In genomic region chr11:112781035-112781911, GRCm38 (mm10) we compare ENCODE assay signal across 8 mouse cellular contexts. TPM values are rescaled to one million over a fixed set of nuclear protein-coding genes. Genes with fewer than 3 reads are reported as not detected.
A peak's percentile ranks its signal among the peaks of the same experiment; 100 is the strongest.
DNase-seq lines count a peak whose midpoint lies in the region; ATAC-seq and TF ChIP-seq lines count a peak whose summit lies in the region.

No protein-coding gene starts in this region.

- WGBS in forebrain, embryonic 16.5 days = under 1% methylated on average over 47 of the region's 49 CpGs
- 2% methylated on average over 44 of the region's 49 CpGs for WGBS in lung, postnatal 0 days

- no peak for TF ChIP-seq EP300 in lung, postnatal 0 days (IDR thresholded peaks at IDR 0.05)

- peak overlapping the region; percentile 84 for H3K27ac ChIP-seq in forebrain, embryonic 16.5 days (ENCODE audit: low read length)
- H3K27ac ChIP-seq in lung, postnatal 0 days (ENCODE audit: low read length) = peak overlapping the region; percentile 34; the same call in 1 of the 2 replicates

- no peaks in the 10 kb centered on the region for H3K9me3 ChIP-seq in forebrain, embryonic 16.5 days (ENCODE audit: control insufficient read depth, low read length)
- no peaks in the 10 kb centered on the region for H3K9me3 ChIP-seq in lung, postnatal 0 days (ENCODE audit: low read length)

- H3K4me3 ChIP-seq in forebrain, embryonic 16.5 days (replicated peaks; ENCODE audit: low read length) = peak overlapping the region; percentile 58
- peak overlapping the region; percentile 58 for H3K4me3 ChIP-seq in lung, postnatal 0 days (ENCODE audit: low read depth, low read length)

- ATAC-seq in forebrain, embryonic 16.5 days = peak; percentile 64
- ATAC-seq in lung, postnatal 0 days = peak; percentile 27

- H3K9ac ChIP-seq in forebrain, embryonic 16.5 days (replicated peaks; ENCODE audit: low read depth, low read length) = peak overlapping the region; percentile 43
- no peak overlapping the region for H3K9ac ChIP-seq in lung, postnatal 0 days (replicated peaks; ENCODE audit: low read depth)

- H3K4me2 ChIP-seq in forebrain, embryonic 16.5 days (ENCODE audit: low read length) = peak overlapping the region; percentile 80
- peak overlapping the region; percentile 71 for H3K4me2 ChIP-seq in lung, postnatal 0 days (replicated peaks; ENCODE audit: low read depth, low read length)

- peaks cover 32% of the 10 kb centered on the region for H3K4me1 ChIP-seq in forebrain, embryonic 16.5 days (replicated peaks; ENCODE audit: control insufficient read depth, insufficient read depth, low read length)
- peaks cover 7% of the 10 kb centered on the region; the same call in 1 of the 2 replicates for H3K4me1 ChIP-seq in lung, postnatal 0 days (ENCODE audit: insufficient read depth, low read depth, low read length)

- TF ChIP-seq CTCF in lung, postnatal 0 days (IDR thresholded peaks at IDR 0.05) = no peak

- DNase-seq in ovary, postnatal 36 days (ENCODE audit: low spot score) = peak; percentile 40
- no peak for DNase-seq in ovary, postnatal 10 days (ENCODE audit: low spot score)
- DNase-seq in heart, postnatal 4 days = peak; percentile 57
- peak; percentile 76 to 84 for DNase-seq in layer of hippocampus, postnatal 14 days (ENCODE audit: low spot score in 2 of 2)
- peak; percentile 76 for DNase-seq in lung, postnatal 0 days (ENCODE audit: low spot score)
- peak; percentile 69 for DNase-seq in right cerebral cortex, postnatal 4 days
- no peak for DNase-seq in spleen, postnatal 4 days (ENCODE audit: low spot score in 2 of 2)

- no peaks in the 10 kb centered on the region for H3K36me3 ChIP-seq in forebrain, embryonic 16.5 days (ENCODE audit: control insufficient read depth, insufficient read depth)
- no peaks in the 10 kb centered on the region for H3K36me3 ChIP-seq in lung, postnatal 0 days (ENCODE audit: insufficient read depth, low read length)

- no peaks in the 10 kb centered on the region; the same call in none of the 2 replicates for H3K27me3 ChIP-seq in forebrain, embryonic 16.5 days (replicated peaks; ENCODE audit: control insufficient read depth, insufficient read depth, low read length)
- 0 out of 2 replicates have a peak, but pooled peaks cover 10% of the 10 kb centered on the region for H3K27me3 ChIP-seq in lung, postnatal 0 days (replicated peaks; ENCODE audit: insufficient read depth, low read length)

RNA-seq across cellular contexts. Expression of gene Sox9, which starts 0.8 kb away (rescaled TPM):
- polyA plus RNA-seq in forebrain, embryonic 16.5 days (2015; fragmentation: Nextera tagmentation; extraction: Ambion mirVana) = 48.4 and 60.3 TPM in 2 replicates
- 10 to 100 TPM; 11.1 to 11.9 TPM for total RNA-seq in heart, postnatal 4 days (2021)
- 10 to 100 TPM; 26.3 to 29.2 TPM for total RNA-seq in layer of hippocampus, postnatal 14 days (2021)
- 8.5 and 9.0 TPM in 2 replicates for polyA plus RNA-seq in lung, postnatal 0 days (2015; fragmentation: Nextera tagmentation; extraction: Ambion mirVana)

Comparison
In these comparisons a context has a peak if more than half of its experiments do, and no peak if none do; other contexts are left out.
1. DNase-seq: peak in ovary, postnatal 36 days (single experiment), heart, postnatal 4 days (single experiment), layer of hippocampus, postnatal 14 days (2 of 2), lung, postnatal 0 days (single experiment) and right cerebral cortex, postnatal 4 days (single experiment); none in ovary, postnatal 10 days (single experiment) and spleen, postnatal 4 days (0 of 2).